Mouse (Mus musculus): ENCODE data around the gene Dgkg.

GRCm38 (mm10) chr16:22429377-22429776 is 227.6 kb downstream of the Dgkg start:
- TF ChIP-seq CTCF (IDR thresholded peaks at IDR 0.05; ENCODE audit: insufficient read depth, low read depth, low read length) (no peak), POLR2A (IDR thresholded peaks at IDR 0.05; ENCODE audit: insufficient read depth, low read depth, low read length) (no peak)

Measured in olfactory bulb, adult 2 months (tissue).